Mouse (Mus musculus) Patski (cell line): Measurements from ENCODE around the gene Spag9. TPM values are rescaled to one million over a fixed set of nuclear protein-coding genes. Genes with fewer than 3 reads are reported as not detected.
"Not testable (repeated sequence)": the region's sequence is repeated elsewhere in the genome, so short reads cannot be mapped to it uniquely, and the experiment has no call there.

Experiments
- ATAC-seq: fragments of 100-300 bp; one replicate; pipeline ENCODE4 v1.8.0; 2021
- CTCF ChIA-PET: fragments of 350-600 bp; sonication (Branson Sonifier 250); formaldehyde crosslinking; loops from one replicate; lab custom pipeline; 2022; ENCODE audit warnings: inconsistent platforms; lab: Charles Lee
- POLR2A ChIA-PET: fragments of 350-600 bp; sonication (Branson Sonifier 250); formaldehyde crosslinking; loops from one replicate; lab custom pipeline; 2022; ENCODE audit warnings: antibody characterized with exemption, inconsistent platforms; lab: Charles Lee
- DNase-seq: peaks from one replicate; pipeline ENCODE4 v3.0.0-alpha.2; 2011; ENCODE audit warnings: low read depth, low spot score
- H3K27me3 ChIP-seq: fragments of 371-371 bp; one replicate; pipeline ENCODE4 v1.5.1; 2021
- CTCF ChIP-seq: fragments of 100-300 bp; IDR thresholded peaks from one replicate; pipeline ENCODE4 v1.5.1; 2021
- in situ Hi-C: fragments of 300-500 bp; cut with MboI; formaldehyde crosslinking; loops from 3 replicates; pipeline ENCODE4 v1.11.1; 2018; ENCODE audit warnings: low pct_unique_long_range_greater_than_20kb, mixed read lengths
- polyA plus RNA-seq: library from polyadenylated mRNA; unstranded; gene quantifications from one replicate; pipeline ENCODE4 v1.2.3, GENCODE M21; 2021

The Spag9 gene
- polyA plus RNA-seq, 1 experiment from 2014 or later: 64.7 TPM

- no peak for ATAC-seq
- POLR2A ChIA-PET: no interaction called here
- in situ Hi-C loops: no loop called here
Measured at GRCm38 (mm10) chr11:93999276-93999675, 3.4 kb downstream of the Spag9 start.

GRCm38 (mm10) chr11:94003346-94003745 lies 7.5 kb downstream of the Spag9 start:
- no peak for ATAC-seq
- no peak for DNase-seq
- CTCF ChIA-PET: interaction anchor here (1.0 kb wide), 1 partner anchor 12 kb away, joined by 4 read pairs; no protein-coding TSS in a partner anchor
- TF ChIP-seq CTCF: no peak
- POLR2A ChIA-PET: no interaction called here
- in situ Hi-C loops: no loop called here
- no peaks in the 10 kb centered on the region for H3K27me3 ChIP-seq

More at GRCm38 (mm10) chr11:93999276-93999675, 3.4 kb downstream of the Spag9 start:
- CTCF ChIA-PET: interaction anchor here (0.7 to 0.8 kb wide), 2 partner anchors 11 to 31 kb away, joined by 3 read pairs; partner anchors contain the start of genes Gm20390 and Nme1
- no peaks in the 10 kb centered on the region for H3K27me3 ChIP-seq
- no peak for DNase-seq
- no peak for TF ChIP-seq CTCF

- ChIA-PET POLR2A (no interaction called here), CTCF (interaction anchor here (1.2 kb wide), 1 partner anchor 16 kb away, joined by 4 read pairs; no protein-coding TSS in a partner anchor)
- in situ Hi-C loops: no loop called here
- ATAC-seq (no peak), DNase-seq (no peak)
- no peak for TF ChIP-seq CTCF
- no peaks in the 10 kb centered on the region for H3K27me3 ChIP-seq
Measured at GRCm38 (mm10) chr11:94019091-94019490, 23.2 kb downstream of the Spag9 start.

- no peak for TF ChIP-seq CTCF
- DNase-seq: no peak
- ChIA-PET CTCF (no interaction called here), POLR2A (no interaction called here)
- in situ Hi-C loops: no loop called here
- ATAC-seq: no peak
- H3K27me3 ChIP-seq: no peaks in the 10 kb centered on the region
Measured at GRCm38 (mm10) chr11:94020403-94020802, 24.5 kb downstream of the Spag9 start.

DNA sequence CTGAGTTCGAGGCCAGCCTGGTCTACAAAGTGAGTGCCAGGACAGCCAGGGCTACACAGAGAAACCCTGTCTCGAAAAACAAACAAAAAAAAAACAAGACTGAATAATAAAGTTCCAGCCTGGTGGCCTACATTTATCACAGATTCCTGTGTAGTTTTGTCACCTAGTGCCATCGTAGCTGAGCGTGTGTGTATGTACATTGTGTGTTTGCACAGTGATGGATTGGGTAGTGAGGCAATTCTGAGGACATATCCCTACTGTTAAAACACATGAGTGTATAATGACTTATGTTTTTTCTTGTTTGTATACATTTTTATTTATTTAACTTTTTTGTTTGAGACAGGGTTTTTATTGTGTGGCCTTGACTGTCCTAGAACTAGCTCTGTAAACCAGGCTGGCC lies 30.4 kb downstream of the Spag9 start:
- DNase-seq (no peak), ATAC-seq (no peak)
- H3K27me3 ChIP-seq: no peaks in the 10 kb centered on the region
- in situ Hi-C loops: no loop called here
- ChIA-PET CTCF (interaction anchor here (1.2 to 2.2 kb wide), 2 partner anchors 10 to 13 kb away, joined by 3 to 9 read pairs; no protein-coding TSS in a partner anchor), POLR2A (interaction anchor here (1.2 kb wide), 1 partner anchor 20 kb away, joined by 5 read pairs; no protein-coding TSS in a partner anchor)
- TF ChIP-seq CTCF: no peak

GRCm38 (mm10) chr11:94032084-94032483 lies 36.2 kb downstream of the Spag9 start:
- H3K27me3 ChIP-seq: no peaks in the 10 kb centered on the region
- ChIA-PET CTCF (no interaction called here), POLR2A (no interaction called here)
- in situ Hi-C loops: no loop called here
- DNase-seq (no peak), ATAC-seq (no peak)
- no peak for TF ChIP-seq CTCF

GRCm38 (mm10) chr11:94032971-94033370 lies 37.1 kb downstream of the Spag9 start:
- ATAC-seq (no peak), DNase-seq (peak; percentile 4)
- ChIA-PET CTCF (no interaction called here), POLR2A (no interaction called here)
- H3K27me3 ChIP-seq: no peaks in the 10 kb centered on the region
- in situ Hi-C loops: no loop called here
- no peak for TF ChIP-seq CTCF

- POLR2A ChIA-PET: no interaction called here
- DNase-seq (peak; percentile 2), ATAC-seq (no peak)
- in situ Hi-C loops: no loop called here
- CTCF ChIA-PET: interaction anchor here (0.7 to 2.1 kb wide), 14 partner anchors 8 to 64 kb away, joined by 3 to 24 read pairs (median 5); no protein-coding TSS in a partner anchor
- no peaks in the 10 kb centered on the region for H3K27me3 ChIP-seq
- peak; percentile 66 for TF ChIP-seq CTCF
Measured at GRCm38 (mm10) chr11:94035974-94036373, 40.1 kb downstream of the Spag9 start.

DNA sequence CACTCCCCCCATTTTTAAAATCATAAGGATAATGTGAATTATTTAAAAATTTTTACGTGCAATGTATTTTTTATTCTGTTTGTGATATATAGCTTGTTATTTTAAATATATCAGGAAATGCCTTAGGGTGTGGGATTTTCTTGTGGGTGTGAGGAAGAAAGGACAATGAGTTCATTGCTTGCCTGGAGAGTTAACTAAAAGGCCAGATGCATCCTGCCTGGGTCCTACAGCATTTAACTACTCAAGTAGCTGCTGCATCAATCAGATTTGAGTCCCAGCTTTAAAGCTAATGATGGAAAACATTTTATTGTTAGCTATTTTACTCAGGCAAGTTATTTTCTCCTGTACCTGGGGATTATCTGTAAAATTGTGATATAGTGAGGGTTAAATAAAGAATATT lies 45.6 kb downstream of the Spag9 start:
- DNase-seq (no peak), ATAC-seq (no peak)
- in situ Hi-C loops: no loop called here
- ChIA-PET POLR2A (no interaction called here), CTCF (no interaction called here)
- no peaks in the 10 kb centered on the region for H3K27me3 ChIP-seq
- TF ChIP-seq CTCF: no peak

DNA sequence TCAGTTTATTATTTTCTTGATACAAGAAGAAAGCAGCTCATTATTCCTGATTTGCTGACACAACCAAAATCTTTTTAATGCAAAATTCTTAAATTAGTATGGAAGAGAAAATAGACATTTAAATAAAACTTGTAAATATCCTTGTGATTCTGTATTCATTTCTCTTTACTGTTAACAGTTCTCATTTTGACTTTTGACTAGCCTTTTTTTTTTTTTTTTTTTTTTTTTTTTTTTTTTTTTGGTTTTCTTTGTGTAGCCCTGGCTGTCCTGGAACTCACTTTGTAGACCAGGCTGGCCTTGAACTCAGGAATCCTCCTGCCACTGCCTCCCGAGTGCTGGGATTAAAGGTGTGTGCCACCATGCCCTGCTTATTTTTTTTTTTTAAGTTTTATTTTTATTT lies 46.4 kb downstream of the Spag9 start:
- H3K27me3 ChIP-seq, ATAC-seq, in situ Hi-C loops, DNase-seq, POLR2A ChIA-PET: not testable (repeated sequence)
- CTCF ChIA-PET: interaction anchor here (1.4 kb wide), 1 partner anchor 8 kb away, joined by 4 read pairs; no protein-coding TSS in a partner anchor
